Mouse (Mus musculus): ENCODE measurements around the gene Mettl22.

The Mettl22 gene

GRCm38 (mm10) chr16:8470603-8471481 lies at the start of gene Mettl22:
Mettl22 (plus strand) TSS chr16:8470788.
- DNase-seq (ENCODE audit: low read depth): peak; percentile 80

GRCm38 (mm10) chr16:8420842-8421241 lies 49.7 kb upstream of the Mettl22 start:
- DNase-seq (ENCODE audit: low read depth): no peak

- DNase-seq (ENCODE audit: low read depth): no peak
Measured at GRCm38 (mm10) chr16:8423626-8424114, 46.9 kb upstream of the Mettl22 start.

GRCm38 (mm10) chr16:8424161-8424970 lies 46.2 kb upstream of the Mettl22 start:
- no peak for DNase-seq (ENCODE audit: low read depth)

GRCm38 (mm10) chr16:8424971-8425330 lies 45.6 kb upstream of the Mettl22 start, which contains the start of gene Tmem114:
Tmem114 (minus strand) TSS chr16:8425136.
- no peak for DNase-seq (ENCODE audit: low read depth)

- DNase-seq (ENCODE audit: low read depth): no peak
Measured at GRCm38 (mm10) chr16:8425736-8426135, 44.9 kb upstream of the Mettl22 start.

- DNase-seq (ENCODE audit: low read depth): no peak
Measured at GRCm38 (mm10) chr16:8429531-8429930, 41.1 kb upstream of the Mettl22 start.

GRCm38 (mm10) chr16:8432616-8433015 lies 38.0 kb upstream of the Mettl22 start:
- DNase-seq (ENCODE audit: low read depth): no peak

- DNase-seq (ENCODE audit: low read depth): no peak
Measured at GRCm38 (mm10) chr16:8444911-8445310, 25.7 kb upstream of the Mettl22 start.

GRCm38 (mm10) chr16:8446256-8446655 lies 24.3 kb upstream of the Mettl22 start:
- DNase-seq (ENCODE audit: low read depth): no peak

- DNase-seq (ENCODE audit: low read depth): no peak
Measured at GRCm38 (mm10) chr16:8453301-8453700, 17.3 kb upstream of the Mettl22 start.

GRCm38 (mm10) chr16:8455221-8455620 lies 15.4 kb upstream of the Mettl22 start:
- DNase-seq (ENCODE audit: low read depth): no peak

- DNase-seq (ENCODE audit: low read depth): no peak
Measured at GRCm38 (mm10) chr16:8458391-8458790, 12.2 kb upstream of the Mettl22 start.

GRCm38 (mm10) chr16:8459098-8459497 lies 11.5 kb upstream of the Mettl22 start:
- DNase-seq (ENCODE audit: low read depth): peak; percentile 44

GRCm38 (mm10) chr16:8470132-8470531 lies 456 bp upstream of the Mettl22 start:
- DNase-seq (ENCODE audit: low read depth): no peak

GRCm38 (mm10) chr16:8487396-8488005 lies 16.9 kb downstream of the Mettl22 start:
- DNase-seq (ENCODE audit: low read depth): no peak

GRCm38 (mm10) chr16:8489340-8489739 lies 18.8 kb downstream of the Mettl22 start:
- no peak for DNase-seq (ENCODE audit: low read depth)

- DNase-seq (ENCODE audit: low read depth): no peak
Measured at GRCm38 (mm10) chr16:8491743-8492490, 21.3 kb downstream of the Mettl22 start.

GRCm38 (mm10) chr16:8494268-8494667 lies 23.7 kb downstream of the Mettl22 start:
- peak; percentile 43 for DNase-seq (ENCODE audit: low read depth)

GRCm38 (mm10) chr16:8496967-8497366 lies 26.4 kb downstream of the Mettl22 start:
- no peak for DNase-seq (ENCODE audit: low read depth)

- DNase-seq (ENCODE audit: low read depth): no peak
Measured at GRCm38 (mm10) chr16:8504271-8504670, 33.7 kb downstream of the Mettl22 start.

- DNase-seq (ENCODE audit: low read depth): no peak
Measured at GRCm38 (mm10) chr16:8509894-8510293, 39.3 kb downstream of the Mettl22 start.

All from c-Kit-positive CD71-positive TER-119-negative erythroid progenitor cells, embryonic 14.5 days (primary cell).